Mouse (Mus musculus) frontal cortex, postnatal 10 days (tissue): ENCODE results near the gene Lrrc28.

Experiments
- DNase-seq, 2 experiments: peaks; one replicate each; pipeline ENCODE4 v3.0.0; 2022; ENCODE audit warnings: low spot score in 2 of 2, mixed read lengths in 1 of 2

The Lrrc28 gene

GRCm38 (mm10) chr7:67596322-67596721 is 48.7 kb downstream of the Lrrc28 start:
- no peak for DNase-seq

GRCm38 (mm10) chr7:67593902-67594301 is 51.2 kb downstream of the Lrrc28 start:
- no peak for DNase-seq

DNA sequence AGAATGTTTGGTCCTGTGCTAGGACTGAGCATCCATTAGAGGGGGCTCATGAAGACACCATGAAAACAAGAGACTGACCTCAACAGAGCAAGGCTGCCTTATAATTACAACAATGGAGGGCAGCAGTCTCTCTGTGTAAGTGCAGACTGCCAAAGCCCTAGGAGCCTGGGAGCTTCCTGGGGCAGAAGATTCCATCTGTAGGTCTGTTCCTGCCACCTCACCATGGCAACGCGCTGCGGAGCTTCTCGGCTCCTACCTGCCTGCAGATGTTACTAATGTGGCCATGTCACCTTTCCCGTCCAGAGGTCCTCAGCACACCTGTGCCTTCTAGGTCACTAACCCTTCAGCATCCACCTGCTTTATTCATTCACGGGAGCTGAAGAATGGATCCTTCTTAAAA is 52.4 kb downstream of the Lrrc28 start:
- no peak for DNase-seq

DNA sequence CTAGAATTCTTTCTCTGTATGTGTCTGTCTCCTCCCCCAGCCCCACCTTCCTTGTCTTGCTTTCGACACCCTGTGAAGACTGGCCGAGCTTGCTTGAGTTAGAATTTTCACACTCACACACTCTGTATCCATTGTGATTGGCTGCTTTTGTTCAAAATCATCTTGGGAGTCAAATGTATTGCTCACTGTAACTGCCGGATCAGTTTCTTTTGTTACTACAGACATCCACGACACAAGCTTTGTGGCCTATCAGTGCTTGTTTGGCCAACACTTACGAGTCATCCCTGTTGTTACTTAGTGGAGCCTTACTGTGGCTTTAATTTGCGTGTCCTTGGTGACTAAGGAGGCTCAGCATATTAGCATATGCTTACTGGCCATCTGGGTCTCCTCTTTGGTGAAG is 56.3 kb downstream of the Lrrc28 start:
- no peak for DNase-seq

DNA sequence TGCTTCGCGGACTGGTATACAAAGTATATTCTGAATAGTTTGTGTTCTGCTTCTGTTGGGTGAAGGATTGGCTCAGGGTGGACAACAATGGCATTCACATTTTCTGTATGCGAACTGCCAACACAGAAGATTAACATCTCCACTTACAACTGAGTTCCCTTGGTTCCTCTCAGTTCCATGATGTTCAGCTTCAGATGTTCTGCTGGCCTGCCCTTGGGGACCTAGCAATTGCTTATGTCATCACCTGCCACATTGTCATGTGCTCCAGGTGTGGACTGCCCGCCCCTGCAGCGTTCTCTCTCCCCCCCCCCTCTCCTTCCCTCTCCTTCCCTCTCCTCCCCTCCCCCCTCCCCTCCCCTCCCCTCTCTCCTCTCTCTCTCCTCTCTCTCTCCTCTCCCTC is 58.6 kb downstream of the Lrrc28 start:
- no peak for DNase-seq

DNA sequence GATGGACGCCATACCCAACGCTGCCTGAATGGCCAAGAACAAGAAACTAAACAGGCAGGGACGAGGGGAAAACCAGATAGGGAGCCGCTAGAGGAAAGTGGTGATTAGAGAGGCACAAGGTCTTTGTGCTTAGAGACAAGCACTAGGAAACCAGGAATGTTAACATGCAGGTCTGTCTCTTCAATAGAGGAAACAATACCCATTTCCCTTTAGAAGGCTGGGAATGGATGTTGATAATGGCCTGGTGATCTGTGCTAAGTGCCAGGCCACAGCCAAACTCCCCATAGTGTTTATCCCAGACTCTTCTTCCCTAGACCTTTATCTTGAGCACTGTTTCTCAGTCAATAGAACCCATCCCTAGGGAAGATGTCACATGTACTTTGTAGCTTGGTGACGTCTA is 61.2 kb downstream of the Lrrc28 start:
- no peak for DNase-seq

DNA sequence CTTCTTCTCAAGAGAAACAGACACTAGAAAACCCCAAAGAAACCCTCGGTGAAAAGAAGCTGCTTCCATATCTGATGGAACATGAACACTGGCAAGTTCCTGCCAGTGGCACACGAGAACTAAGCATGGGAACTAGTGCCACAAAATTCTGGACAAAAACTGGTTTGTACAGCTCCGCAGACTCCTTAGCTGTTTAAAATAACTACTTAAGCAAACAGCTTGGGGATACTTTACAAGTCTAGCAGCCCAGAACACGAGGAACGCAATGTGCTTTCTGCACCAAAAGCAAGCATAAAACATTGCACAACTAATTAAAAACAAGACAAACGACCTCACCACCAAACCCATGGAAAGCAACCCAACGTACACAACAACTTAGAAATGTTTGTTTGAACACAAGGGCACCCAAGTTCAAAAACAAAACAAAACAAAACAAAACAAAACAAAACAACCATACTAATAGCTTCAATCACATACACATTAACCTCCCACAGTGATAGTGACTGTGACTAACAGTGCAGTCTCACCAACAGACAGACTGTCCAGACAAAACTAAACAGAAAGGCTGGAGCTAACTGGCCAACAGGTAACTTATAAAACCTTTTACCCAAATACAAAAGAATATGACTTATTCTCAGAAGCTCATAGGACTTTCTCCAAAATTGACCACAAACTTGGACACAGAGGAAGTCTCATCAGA is 66.1 kb downstream of the Lrrc28 start:
- DNase-seq = no peak

GRCm38 (mm10) chr7:67578044-67578443 is 67.0 kb downstream of the Lrrc28 start:
- DNase-seq = no peak

DNA sequence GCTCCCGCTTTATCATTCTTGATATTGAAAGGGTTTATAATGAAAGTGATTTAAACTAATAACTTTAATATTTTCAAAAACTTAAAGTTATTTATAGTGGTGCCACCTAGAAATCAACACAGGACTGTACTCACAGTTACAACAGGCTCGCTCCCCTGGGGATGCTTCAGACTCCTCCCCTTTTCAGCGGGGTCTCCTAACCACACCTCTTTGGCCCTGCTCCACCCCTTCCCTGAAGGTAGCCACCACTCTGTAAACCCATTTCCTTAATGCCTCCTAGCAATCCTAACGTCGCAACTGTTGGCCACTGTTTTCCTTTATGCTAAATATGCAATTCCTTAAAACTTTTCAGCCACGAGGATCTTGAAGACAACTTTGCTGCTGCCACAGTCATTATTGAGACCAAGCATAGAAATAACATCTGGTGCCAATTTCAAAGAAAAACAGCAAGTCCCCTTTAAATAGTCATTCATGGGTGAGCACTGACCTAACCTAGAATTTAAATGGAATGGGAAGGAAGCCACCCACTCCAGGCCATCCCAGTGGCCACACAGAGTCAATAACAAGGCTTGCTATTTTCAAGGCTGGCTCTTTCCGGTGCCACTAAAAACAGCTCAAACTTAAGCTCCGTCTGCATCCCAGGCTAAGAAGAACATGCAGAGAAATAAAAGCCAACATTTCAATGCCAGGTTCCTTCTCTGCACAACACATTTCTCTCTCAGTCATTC is 78.4 kb downstream of the Lrrc28 start:
- DNase-seq = no peak

DNA sequence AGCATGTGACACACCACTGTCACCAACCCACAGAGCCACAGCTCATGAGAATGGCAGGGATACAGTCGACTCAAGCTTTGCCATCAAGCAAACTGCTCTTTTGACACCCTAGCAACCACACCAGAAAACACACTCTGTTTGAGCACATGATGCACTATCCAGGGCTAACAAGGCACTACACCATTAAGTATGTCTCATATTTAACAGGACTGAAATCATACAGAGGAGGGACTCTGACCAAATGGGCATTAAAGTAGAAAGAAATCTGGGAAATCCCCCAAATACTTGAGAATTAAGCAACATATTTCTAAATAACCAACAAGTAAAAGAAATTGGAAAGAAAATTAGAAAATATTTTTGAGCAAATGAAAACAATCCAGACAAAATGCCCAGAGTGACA is 79.9 kb downstream of the Lrrc28 start:
- DNase-seq = no peak

DNA sequence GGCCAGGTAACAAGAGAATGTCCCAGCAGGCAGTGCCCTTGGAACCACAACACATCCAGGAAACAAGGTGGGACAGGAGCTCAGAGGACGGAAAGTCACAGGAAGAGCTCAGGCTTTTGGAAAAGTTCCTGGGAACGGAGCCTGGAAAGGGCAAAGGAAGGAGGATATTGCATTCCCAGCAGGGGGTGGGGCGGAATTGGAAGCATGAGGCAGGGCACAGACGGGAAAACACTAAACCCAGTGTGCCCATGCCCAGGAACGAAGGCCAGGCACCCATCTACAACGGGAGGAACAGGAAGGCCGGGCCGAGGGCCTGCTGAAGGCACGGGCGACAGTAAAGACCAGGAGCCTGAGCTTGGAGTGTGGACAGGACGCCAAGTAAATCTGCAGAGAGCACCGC is 82.9 kb downstream of the Lrrc28 start:
- no peak for DNase-seq

DNA sequence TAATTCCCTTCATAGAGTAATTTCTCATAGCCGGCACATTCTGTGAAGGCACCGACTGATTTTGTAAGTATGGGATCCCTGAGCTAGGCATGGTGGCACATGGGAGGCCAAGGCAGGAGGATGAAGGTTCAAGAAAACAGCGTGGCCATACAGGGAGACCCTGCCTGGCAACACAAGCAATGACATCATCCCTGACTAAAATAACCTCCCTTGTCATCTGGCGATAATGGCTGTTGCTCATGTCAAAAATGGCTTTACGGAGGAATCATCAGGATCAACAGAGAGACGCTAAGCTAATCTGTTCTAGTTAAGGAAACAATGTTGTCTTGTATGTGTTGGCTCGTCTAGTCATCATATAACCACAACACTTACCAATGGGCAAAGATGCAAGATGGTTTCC is 85.6 kb downstream of the Lrrc28 start:
- DNase-seq = no peak

- no peak for DNase-seq
These were observed 86.8 kb downstream of the Lrrc28 start for GRCm38 (mm10) chr7:67558230-67558629.

- no peak for DNase-seq
These were observed 90.2 kb downstream of the Lrrc28 start for GRCm38 (mm10) chr7:67554863-67555262.

- DNase-seq = no peak
These were observed 93.8 kb downstream of the Lrrc28 start for GRCm38 (mm10) chr7:67551242-67551641.

DNA sequence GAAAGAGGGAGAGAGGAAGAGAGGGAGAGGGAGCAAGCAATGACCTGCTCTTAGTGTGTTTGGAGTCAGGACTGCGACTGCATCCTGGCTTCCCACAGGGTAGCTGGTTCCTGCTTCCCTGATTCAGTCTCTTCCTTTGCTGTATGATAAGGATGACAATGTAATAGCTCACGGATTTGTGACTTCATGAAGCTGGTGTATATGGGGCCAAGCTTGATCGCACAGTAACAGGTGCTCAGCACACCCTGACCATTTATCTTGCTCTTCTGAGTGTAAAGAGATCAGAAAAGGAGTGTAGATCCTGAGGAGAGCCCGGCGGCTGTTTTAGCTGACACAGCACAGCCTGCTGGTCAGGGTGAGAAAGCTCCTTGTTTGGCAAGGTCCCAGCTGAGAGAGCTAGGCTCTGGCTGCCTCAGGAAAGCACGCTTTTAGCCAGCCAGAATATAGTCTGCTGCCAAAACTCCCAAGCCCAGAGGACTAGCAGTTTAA is 96.0 kb downstream of the Lrrc28 start:
- peak; percentile 72 to 82 for DNase-seq

- no peak for DNase-seq
These were observed 96.4 kb downstream of the Lrrc28 start for GRCm38 (mm10) chr7:67548599-67549041.

GRCm38 (mm10) chr7:67546282-67546681 is 98.8 kb downstream of the Lrrc28 start:
- DNase-seq = no peak

- DNase-seq = no peak
These were observed 100.5 kb downstream of the Lrrc28 start for GRCm38 (mm10) chr7:67544586-67544985.

- DNase-seq = no peak
These were observed 101.4 kb downstream of the Lrrc28 start for GRCm38 (mm10) chr7:67543641-67544040.

DNA sequence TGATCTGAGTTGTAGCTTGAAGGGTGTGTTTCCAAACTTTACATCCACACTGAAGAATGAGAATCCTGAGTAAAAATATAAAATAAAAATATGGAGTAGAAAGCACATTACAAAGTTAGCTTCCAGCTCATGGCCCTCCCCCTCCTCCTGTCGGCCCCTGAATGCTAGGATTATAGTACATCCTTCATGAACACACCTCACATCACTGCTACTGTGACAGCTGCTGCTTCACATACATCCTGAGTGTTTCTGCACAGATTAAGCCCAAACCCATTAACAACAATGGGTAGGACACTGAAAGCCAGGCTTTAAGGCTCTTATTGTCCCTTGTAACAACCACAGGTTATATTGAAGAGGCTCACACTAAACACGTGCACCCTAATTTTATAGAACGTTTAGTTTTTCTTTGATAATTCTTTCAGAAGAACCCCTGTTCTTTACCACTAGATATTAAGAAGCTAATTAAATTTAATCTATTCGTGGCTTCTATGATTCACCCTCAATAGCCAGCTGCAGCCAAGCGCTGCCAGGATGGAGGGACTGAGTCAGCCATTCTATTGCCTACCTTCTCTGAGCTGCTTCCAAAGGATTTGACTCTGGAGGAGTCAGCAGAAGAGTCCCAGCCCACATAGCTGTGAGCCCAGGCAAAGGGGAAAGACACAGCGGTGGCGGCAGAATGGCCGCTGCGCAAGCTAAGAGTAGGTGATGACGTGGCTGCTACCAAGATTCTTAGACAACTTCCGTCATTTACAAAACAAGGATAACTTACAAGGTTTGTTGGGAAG is 108.3 kb downstream of the Lrrc28 start:
- no peak for DNase-seq

- no peak for DNase-seq
These were observed 109.1 kb downstream of the Lrrc28 start for GRCm38 (mm10) chr7:67535941-67536340.
